Mouse (Mus musculus) frontal cortex, postnatal 25 days (tissue): ENCODE measurements at regions not wholly inside any gene's neighbourhood (a gene's known extent, or its start where the extent isn't known, plus 50 kb on each side); places are given as distances from the start of the nearest gene placed in this dataset.

Source experiments
- DNase-seq, 2 experiments: peaks; one replicate each; pipeline ENCODE4 v3.0.0; 2022; ENCODE audit warnings: low spot score in 2 of 2

DNA sequence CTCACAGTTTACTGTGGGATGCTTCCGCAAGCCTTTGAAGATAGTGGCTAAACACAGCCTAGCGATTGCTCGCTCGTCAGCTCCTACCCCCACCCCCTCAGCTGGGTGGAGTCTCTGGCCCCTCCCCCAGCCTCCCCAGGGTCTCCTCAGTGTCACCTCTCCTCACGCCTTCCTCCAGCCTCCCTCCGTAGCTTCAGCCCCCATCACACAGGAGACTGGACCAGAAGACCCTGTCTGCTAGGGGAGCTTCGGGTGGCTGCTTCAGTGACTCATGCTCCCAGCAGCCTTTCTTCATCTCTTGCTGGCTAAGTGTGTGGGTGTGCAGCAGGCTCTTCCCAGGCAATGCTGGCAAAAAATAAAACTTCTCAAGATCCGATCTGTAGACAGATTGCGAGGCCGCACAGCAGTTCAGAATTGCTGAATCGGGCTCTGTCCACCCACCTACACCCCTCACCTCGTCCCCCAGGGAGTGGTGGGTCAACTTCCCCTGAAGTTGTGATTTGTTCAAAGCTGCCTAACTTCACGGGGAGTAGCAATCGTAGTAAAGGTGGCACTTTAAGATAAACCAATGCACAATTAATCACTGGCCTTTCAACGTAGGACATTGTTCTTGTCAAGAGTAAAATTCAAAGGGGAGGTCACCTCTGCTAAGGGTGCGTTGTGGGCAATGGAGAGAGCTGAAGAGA, 61.2 kb upstream of the Ankrd28 start:
- peak; percentile 15 to 36 for DNase-seq

DNA sequence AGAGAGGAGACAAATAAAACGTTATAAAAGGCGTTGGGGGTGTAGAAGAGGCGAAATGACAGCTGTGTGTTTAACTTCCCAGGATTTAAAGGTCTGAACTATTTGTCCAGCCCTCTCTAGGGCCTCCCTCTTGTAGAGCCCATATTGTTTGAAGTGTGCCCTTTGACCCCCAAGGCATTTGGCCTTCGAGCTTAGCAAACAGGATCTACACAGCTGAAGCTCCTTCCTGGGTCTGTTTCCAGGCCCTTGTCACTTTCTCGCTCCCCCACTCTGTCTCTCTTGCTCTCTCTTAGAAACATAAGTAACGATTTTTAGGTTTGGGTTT, 61.7 kb upstream of the Ankrd28 start:
- no peak for DNase-seq

DNA sequence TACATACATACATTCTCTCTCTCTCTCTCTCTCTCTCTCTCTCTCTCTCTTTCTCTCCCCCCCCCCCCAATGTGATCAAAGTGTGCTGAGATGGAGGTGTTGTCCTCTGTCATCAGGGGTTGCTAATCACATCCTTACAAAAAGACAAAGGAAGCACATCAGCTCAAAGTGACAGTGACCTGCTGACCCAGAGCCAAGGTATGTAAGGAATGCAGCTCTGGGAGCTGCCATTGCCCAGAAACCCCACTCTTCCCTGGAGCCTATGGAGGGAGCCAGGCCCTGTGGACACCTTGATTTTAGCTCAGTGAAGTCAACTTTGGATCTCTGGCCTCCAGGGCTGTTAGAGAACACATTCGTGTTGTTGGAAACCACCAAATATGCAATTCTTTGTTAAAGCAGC, 66.0 kb upstream of the Ankrd28 start:
- DNase-seq: no peak

DNA sequence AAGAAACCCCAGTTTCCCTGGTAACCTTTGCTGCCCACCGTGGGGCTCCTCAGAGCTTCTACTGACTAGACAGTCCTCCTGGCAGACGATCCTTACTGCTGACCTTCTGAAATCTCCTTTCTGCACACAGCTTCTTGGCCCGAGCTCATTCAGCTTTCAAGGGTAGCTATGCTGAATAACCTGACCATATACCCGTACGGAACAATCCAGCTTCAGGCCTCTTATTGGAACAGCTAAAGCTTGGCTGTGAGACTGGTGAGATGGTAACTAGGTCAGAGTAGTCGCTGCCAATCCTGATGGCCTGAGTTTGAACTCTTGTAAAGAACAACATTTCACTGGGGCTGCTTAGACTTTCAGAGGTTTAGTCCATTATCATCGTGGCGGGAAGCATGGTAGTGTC, 69.1 kb upstream of the Ankrd28 start:
- DNase-seq: no peak

DNA sequence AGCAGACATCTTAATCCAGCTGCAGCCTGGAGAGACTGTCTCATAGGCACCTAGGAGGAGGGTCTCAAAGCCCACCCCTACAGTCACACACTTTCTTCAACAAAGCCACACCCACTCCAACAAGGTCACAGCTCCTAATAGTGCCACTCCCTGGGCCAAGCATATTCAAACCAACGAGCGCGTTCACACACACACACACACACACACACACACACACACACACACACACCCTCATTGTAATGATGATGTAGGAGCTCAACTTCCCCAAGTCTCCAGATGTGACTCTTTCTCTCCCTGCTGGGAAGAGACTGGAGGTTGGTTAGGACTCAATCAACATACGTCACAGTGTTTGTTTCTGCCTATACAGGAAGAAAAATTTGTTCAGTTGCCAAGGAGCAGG, 69.5 kb upstream of the Ankrd28 start:
- DNase-seq: no peak

DNA sequence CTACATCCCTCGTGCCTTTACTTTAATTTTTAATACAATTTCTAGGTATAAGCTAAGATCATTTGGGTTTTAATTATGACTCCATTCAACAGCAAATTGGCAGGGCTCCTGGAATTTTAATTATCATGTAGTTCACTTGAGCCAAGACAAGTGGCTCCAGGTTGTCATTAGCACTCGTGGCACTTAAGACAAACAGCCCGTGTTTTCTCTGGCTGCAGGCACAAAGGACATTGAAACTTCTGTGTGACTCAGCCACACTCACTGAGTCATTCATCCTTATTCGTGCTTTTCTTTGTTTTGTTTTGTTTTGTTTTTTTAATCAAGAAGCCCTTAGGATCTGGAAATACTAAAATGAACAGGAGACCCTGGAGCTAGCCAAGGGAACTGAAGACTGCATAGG, 71.5 kb upstream of the Ankrd28 start:
- DNase-seq: no peak

DNA sequence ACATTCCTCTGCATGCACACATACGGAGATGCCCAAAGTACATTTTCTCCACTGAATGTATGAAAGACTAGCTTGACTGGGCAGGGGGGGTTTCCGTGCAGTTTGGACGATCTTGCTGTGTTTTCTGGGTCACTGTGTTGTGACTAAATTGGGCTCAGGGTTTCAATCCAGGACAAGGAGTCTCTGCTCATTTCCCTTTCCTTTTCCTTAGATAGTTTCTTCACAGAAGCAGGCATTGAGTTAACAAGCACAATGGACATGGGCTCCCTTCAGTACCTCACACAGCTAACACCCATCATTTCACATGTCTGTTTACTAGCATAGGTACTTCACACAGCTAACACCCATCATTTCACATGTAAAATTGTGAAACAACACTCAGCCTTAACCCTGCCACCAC, 73.2 kb upstream of the Ankrd28 start:
- DNase-seq: no peak

DNA sequence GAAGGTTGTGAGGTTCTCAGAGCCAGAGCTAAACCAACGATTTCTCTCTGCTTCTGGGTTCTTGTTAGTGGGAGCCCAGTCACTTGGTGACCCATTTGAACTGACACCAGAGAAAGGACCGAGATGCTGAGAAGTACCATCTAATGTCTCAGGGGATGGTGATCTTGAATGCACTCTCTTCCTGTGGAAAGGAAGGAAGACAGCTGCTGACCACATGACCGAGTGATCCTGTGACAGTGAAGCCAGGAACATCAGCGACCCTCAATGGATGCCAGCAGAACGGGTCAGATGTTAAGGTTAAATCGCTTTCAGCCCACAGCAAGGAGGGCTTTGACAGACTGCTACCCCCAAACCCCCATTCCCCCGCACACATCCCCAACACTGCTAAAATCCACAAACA, 78.1 kb upstream of the Ankrd28 start:
- no peak for DNase-seq

DNA sequence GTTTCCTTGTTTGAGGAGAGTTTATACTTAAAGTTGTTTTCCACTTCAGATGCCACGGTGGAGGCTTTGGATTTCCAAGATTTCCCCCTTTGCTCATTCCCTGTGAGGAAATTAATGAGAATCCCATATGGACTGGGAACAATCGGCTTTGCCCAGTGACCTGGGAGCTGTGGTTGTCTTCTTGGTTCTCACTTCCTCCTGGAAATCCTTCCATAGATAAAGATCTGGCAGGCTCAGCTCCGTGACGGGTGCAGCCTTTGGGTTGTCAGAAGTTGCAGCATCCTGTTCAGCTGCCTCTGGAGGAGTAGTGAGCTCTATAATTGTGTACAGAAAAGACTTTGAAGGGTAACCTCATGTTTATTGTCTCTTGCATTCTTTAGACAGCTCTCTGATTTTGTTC, 78.8 kb upstream of the Ankrd28 start:
- DNase-seq: no peak

DNA sequence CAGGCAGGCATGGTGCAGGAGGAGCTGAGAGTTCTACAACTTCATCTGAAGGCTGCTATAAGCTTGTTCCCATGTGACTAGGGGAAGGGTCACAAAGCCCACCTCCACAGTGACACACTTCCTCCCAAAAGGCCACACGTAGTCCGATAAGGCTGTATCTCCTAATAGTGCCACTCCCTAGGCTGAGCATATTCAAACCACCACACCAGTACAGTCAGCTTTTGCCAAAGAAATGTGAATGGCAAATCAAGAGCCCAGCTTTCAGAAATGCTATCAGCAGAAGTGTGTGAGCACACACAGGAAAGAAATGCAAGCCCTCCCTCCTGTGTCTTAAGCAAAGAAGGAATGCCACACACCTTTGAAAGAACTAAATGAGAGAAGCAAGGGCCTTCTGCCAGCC, 80.4 kb upstream of the Ankrd28 start:
- DNase-seq: no peak

DNA sequence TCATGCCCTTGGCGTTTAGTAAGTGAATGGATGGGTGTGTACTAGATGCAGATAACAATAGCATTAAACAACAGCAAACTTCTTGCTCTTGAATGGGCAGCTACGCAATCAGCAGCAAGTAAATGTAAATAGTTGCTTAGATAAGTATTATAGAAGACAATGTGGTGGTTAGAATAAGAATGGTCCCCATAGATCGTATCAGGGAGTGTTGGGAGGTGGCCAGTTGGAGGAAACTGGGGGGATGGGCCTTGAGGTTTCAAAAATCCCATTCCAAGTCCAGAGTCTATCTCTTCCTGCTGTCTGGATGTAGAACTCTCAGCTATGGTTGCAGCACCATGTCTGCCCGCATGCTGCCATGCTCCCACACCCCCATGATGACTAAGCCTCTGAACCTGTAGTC, 88.0 kb upstream of the Ankrd28 start:
- no peak for DNase-seq

DNA sequence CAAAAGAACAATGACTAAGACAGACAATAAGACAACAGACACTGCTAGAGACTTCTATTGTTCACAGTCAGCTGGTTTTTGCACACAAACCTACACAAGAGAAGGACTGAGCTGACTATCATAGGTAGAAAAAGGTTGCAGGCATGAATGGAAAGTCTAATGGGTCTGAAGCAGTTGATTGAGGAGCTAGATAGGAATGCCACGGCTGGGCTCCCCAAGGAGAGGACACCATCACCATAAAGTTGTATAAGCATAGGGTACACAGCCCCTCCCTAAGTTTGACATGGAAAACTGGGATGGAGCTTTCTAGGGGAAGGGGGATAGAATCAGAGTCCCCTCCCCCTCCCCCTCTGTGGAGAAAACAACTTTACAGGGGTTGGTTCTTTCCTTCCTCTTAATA, 88.5 kb upstream of the Ankrd28 start:
- DNase-seq: no peak

DNA sequence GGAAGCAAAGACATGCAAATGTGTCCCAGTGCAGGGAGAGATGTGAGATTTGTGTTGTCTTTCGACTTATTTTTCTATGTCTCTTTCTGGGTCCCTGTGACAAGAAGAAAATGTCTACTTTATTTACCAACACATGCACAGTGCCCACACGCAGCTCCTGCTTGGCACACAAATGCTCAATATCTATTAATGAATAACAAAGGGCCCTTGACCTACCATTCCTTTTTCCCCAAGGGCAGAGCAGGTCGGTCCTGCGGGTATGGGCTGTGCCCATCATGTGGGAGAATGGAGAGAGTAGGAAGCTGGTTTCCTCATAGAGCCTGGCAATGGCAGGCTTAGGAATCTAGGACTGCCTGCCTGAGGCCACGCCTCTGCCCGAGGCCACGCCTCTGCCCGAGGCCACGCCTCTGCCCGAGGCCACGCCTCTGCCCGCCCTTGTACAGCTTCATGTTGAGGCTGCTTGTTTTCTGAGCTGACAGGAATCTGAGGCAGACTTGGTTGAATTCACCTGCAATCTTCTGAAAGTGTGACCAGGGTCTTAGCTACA, 98.8 kb upstream of the Ankrd28 start:
- DNase-seq: no peak

DNA sequence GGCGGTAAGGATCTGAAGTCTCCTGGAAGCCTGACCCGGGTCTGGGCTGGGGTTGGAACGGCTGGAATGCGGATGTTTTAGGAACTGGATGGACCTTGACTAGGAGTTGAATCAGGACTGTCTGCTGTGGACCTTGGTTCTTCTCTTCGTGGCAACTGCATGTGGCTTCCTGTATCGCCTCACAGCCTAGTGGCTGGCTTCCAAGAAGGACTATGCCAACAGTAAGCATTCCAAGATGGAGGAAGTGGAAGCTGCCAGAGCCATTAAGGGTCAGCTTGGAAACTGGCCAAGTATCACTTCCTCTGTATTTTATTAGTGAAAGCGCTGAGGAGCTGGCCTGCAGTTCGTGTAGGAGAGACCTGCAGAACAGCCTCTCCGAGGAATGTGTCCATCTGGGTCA, 98.4 kb upstream of the Galnt15 start:
- no peak for DNase-seq

DNA sequence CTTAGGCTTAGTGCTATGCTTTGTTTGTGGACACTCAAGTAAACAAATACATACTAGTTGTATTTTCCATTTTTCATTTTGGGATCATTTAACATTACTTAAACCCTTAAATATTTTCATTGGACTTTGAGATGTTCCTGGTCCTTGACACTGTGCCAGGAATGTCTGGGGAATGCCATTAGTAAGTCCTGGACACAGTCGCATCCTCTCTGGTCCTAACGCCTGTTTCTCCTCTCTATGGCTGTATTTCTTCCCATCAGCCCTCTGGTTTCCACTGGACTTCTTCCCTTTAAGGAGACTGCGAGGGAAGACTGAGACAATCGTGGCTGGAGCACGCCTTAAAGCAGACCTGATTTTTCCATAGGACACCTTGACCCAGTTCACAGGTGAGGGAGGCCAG, 96.8 kb upstream of the Galnt15 start:
- DNase-seq: no peak

DNA sequence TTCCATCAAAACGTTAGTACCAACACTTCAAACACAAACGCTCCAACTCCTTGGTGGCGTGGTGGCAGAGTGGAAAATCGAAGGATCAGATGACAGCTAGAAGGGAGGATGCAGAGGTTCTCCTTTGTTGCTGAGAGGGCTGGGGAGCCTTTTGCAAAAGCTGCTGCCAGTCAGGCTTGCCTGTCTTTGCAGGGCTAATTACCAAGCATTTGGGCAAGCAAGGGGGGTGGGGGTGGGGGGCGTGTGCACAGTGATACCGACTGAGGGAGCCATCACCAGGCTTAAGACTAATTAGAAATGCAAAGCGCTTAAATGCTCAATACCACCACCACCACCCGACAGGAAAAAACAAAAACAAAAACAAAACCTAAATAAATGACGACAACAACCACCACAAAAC, 95.3 kb upstream of the Galnt15 start:
- no peak for DNase-seq

DNA sequence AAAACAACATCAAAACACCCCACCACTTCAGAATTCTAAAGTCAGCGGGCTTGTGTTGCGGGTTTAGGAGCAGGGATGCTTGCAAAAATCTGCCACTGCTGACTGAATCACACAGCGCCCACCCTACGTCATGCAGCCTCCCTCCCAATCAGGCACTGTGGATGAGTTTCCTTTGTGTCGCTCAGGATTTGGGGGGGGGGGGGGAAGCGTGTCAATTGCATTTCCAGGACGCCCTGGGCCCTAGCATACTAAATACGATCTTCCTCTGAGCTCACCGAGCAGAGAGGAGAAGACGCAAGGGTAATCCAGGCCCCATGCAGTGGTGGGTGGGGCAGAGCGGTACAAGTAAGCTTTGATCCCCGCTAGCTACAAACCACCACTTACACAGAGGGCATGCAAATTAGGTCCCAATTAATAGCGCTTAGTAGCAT, 94.9 kb upstream of the Galnt15 start:
- DNase-seq: peak; percentile 22 to 45

DNA sequence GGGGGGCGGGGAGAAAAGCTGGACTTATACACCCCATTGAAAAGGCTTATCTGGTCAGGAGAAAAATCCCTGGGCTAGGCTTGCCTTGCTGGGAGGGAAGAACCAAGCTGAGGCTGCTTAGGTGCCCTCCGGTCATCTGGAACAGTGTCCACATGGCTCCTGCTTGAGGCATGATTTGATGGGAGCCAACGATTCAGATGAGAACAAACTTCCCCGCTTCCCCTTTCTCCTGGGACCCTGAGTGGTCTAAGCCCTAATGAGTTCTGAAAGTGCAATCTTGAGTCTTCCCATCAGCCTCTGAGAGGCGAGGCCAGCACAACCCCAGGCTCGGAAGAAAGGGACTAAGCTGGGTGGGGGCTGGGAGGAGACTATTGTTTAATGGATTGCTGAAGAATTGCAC, 94.5 kb upstream of the Galnt15 start:
- peak in 1 of 2 experiments; percentile 8 for DNase-seq

DNA sequence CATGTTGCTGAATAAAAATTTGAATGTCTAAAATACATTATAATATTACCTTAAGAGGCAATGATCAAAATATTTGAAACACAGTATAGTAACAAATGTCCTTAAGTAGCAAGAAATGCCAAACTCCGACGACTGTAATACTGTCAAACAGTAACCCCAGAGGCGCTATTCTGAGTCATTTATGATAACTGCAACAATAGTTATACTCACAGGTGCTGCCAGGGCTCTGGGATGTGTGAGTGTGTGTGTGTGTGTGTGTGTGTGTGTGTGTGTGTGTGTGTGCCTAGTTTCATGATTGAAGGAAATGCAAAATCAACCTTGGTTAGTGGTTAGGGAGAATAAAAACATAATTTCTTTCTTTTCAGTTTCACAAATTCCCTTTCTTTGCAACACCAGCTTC, 94.0 kb upstream of the Galnt15 start:
- DNase-seq: no peak

DNA sequence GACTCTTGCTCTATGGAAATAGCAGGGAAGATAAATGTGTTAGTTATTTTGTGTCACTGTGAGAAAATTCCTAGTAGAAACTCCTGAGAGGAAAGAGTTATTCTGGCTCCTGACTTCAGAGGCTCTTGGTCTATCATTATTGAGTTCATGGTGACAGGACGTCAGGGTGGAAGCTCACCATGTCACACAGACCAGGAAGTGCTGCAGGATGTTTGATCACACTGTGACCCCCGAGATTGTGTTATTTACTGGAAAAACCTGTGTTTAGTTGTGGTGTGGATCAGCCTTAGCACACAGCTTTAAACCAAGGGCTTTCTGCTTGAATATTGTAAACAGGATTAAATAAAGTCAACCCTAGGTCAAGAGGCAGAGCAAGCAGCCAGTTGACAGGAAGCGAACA, 93.4 kb upstream of the Galnt15 start:
- DNase-seq: no peak

DNA sequence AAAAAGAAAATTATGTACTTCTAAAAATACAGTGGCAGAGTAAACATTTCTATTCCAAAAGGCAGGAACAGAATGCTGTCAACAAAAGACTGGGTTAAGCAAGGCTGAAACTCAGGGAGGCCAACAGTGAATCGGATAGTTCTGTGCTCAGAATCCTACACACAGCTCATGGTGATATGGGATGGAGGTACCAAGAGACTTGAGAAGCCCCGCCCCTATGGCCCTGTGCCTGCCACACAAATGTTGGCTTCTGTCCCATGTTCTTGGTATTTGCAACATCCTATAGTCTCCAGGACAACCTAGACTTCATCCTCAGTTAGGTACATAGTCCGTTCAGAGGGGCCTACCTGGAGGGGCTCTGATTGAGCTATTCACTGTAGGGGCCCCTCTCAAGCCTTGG, 92.2 kb upstream of the Galnt15 start:
- no peak for DNase-seq

DNA sequence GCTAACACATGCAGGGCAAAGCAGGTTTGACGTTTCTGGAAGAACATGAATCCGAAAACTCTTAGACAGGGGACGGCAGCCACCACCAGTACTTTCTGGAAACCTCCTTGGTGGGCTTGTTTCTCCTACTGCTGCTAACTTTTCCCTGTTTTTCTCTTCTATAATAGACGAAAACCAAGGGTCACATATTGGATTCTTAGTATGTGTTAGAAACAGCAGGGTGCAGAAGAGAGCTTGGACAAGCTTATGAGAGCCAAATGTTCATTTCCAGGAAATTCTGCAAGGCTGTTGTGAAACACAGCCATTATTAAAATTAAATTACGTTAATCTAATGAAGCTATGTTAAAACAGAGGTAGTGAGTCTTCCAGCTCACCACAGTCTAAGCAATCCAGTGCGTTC, 87.9 kb upstream of the Galnt15 start:
- no peak for DNase-seq

DNA sequence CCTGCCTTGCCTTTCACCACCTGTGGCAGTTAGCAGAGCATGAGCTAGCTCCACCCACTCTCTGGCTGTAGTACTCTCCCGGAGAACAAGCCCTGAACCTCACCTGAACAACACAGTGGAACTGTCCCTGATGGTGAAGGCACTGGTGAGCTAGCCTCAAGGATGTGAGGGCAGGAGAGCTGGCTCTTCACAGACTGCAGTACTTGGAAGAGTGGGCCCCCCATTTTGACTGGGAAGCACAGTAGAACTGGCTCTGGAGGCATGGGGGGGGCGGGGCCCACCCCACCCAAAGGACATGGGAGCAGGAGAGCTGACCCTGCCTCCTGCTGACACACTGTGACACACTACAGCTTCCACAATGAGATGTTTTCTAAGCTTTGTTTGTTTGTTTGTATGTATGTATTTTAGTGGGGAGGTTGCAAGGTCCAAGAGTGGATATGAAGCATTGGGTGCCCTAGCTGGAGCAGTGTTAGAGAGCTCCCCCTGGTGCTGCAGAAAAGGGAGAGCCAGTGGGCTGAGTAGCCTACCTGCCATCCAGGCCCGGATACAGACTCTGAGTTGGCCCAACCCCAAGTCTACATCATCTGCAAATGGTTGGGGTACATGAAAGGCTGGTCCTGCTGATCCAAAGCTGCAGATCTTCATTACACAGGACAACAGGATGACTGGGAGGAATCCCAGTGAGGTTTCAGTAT, 86.4 kb upstream of the Galnt15 start:
- DNase-seq: peak in 1 of 2 experiments; percentile 25

DNA sequence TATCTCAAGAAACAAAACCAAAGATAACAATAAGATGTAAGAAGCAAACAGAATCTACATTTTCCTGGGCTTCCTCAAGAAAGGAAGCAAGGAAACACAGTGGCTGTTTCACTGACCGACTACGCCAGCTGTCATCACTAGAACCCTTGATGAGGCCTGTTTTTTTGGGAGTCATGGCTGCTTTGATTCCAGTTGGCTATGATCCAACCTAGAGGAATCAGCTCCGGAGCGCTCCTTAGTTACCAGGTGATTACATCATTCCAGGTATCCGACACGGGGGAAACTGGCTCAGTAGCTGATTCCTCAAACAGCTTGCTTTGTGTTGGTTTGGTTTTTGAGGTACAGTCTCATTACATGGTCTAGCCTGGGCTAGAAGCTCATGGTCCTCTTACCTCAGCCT, 84.1 kb upstream of the Galnt15 start:
- no peak for DNase-seq
